Mouse (Mus musculus) midbrain, embryonic 11.5 days (tissue): Measurements from ENCODE around the gene Trim56. TPM values are rescaled to one million over a fixed set of nuclear protein-coding genes. Genes with fewer than 3 reads are reported as not detected.

ENCODE experiments used
- ATAC-seq: fragments of 200-750 bp; cut with Nextera tagmentation; 2 replicates; pipeline ENCODE4 v1.8.0; 2017; ENCODE audit warnings: moderate TSS enrichment, moderate library complexity; ENCODE audit not compliant: low FRiP score
- DNase-seq: peaks from one replicate; pipeline ENCODE4 v3.0.0; 2015; ENCODE audit warnings: low spot score; ENCODE audit errors: missing footprints
- H3K27ac ChIP-seq: fragments of 300-500 bp; sonication (generic); 2 replicates; pipeline ENCODE4 v1.5.1; 2014; ENCODE audit warnings: low read depth, low read length
- H3K27me3 ChIP-seq: fragments of 300-500 bp; sonication (generic); 2 replicates; pipeline ENCODE4 v1.6.1; 2014; ENCODE audit warnings: mild to moderate bottlenecking, low read length, moderate library complexity, mixed read lengths; ENCODE audit not compliant: control insufficient read depth, insufficient read depth
- H3K36me3 ChIP-seq: fragments of 300-500 bp; sonication (generic); 2 replicates; pipeline ENCODE4 v1.6.1; 2014; ENCODE audit warnings: mild to moderate bottlenecking, low read length, moderate library complexity, mixed read lengths; ENCODE audit not compliant: control insufficient read depth, insufficient read depth
- H3K4me1 ChIP-seq: fragments of 300-500 bp; sonication (generic); 2 replicates; pipeline ENCODE4 v1.6.1; 2014; ENCODE audit warnings: low read length; ENCODE audit not compliant: control insufficient read depth, insufficient read depth
- H3K4me2 ChIP-seq: fragments of 300-500 bp; sonication (generic); 2 replicates; pipeline ENCODE4 v1.6.1; 2014; ENCODE audit warnings: mild to moderate bottlenecking, moderate library complexity
- H3K4me3 ChIP-seq: fragments of 300-500 bp; sonication (generic); 2 replicates; pipeline ENCODE4 v1.5.1; 2014; ENCODE audit warnings: low read depth, low read length
- H3K9ac ChIP-seq: fragments of 300-500 bp; sonication (generic); 2 replicates; pipeline ENCODE4 v1.6.1; 2014; ENCODE audit warnings: low read length
- H3K9me3 ChIP-seq: fragments of 300-500 bp; sonication (generic); 2 replicates; pipeline ENCODE4 v1.6.1; 2016; ENCODE audit warnings: low read length; ENCODE audit not compliant: control insufficient read depth
- WGBS: fragments of 180-500 bp; shearing (Covaris S2); extraction: QIAGEN DNeasy Blood & Tissue Kit; methylation state at CpG from one replicate; pipeline ENCODE4 v1.1.7; 2014; 5-methylcytosine and 5-hydroxymethylcytosine counted together
- polyA plus RNA-seq: library from polyadenylated mRNA; unstranded; fragments of >200 nt; fragmentation: Nextera tagmentation; extraction: Ambion mirVana; gene quantifications from 2 replicates; pipeline ENCODE4 v1.2.1, GENCODE M21; 2014

The Trim56 gene
- polyA plus RNA-seq, 1 experiment from 2014 or later = 4.5 TPM

DNA sequence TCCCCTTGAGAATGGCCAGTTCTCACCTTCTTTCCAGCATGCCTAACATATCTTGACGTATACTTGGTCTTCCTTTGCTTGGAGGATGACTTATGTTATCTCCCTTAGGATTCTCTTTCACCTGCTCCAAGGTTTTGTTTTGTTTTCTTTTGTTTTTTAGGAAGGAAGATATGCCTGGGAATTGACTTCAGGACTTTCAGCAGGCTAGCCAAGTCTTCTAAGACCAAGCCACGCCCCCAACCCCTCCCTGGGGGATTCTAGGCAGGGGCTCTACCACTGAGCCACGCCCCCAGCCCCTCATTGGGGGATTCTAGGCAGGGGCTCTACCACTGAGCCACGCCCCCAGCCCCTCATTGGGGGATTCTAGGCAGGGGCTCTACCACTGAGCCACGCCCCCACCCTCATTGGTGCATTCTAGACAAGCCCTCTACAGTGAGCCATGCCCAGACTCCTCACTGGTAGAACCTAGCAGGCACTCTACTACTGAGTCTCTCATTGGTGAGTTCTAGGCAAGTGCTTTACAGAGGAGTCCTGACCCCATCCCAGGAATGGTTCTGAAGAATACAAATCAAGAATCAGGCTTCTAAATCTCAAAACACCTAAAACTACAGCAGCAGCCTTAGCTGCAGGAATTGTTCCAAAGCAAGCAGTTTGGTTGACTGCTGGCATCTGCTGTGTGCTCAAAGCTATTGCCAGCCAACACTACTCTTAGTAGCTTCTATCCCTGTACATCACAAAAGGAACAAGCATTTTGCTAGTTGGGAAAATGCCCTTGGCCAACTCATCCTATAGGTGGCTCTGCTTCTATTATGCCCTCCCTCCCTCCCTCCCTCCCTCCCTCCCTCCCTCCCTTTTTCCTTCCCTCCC, 4.2 kb downstream of the Trim56 start:
- Histone ChIP-seq H3K27me3 (no peaks in the 10 kb centered on the region), H3K4me2 (no peak overlapping the region), H3K9me3 (no peaks in the 10 kb centered on the region), H3K9ac (no peak overlapping the region), H3K36me3 (no peaks in the 10 kb centered on the region), H3K4me1 (peaks cover 4% of the 10 kb centered on the region), H3K4me3 (no peak overlapping the region), H3K27ac (no peak overlapping the region)
- ATAC-seq (no peak), DNase-seq (no peak)
- 81% methylated on average over 5 of the region's 5 CpGs for WGBS

- ATAC-seq = no peak
- WGBS = 95% methylated on average over 12 of the region's 12 CpGs
- Histone ChIP-seq H3K4me2 (no peak overlapping the region), H3K4me3 (no peak overlapping the region), H3K27me3 (no peaks in the 10 kb centered on the region), H3K4me1 (no peaks in the 10 kb centered on the region), H3K27ac (no peak overlapping the region), H3K9me3 (no peaks in the 10 kb centered on the region), H3K9ac (no peak overlapping the region), H3K36me3 (no peaks in the 10 kb centered on the region)
- DNase-seq = peak; percentile 28
These were observed 5.1 kb downstream of the Trim56 start for GRCm38 (mm10) chr5:137110863-137111262.

GRCm38 (mm10) chr5:137109941-137110593, 5.9 kb downstream of the Trim56 start:
- Histone ChIP-seq H3K4me2 (no peak overlapping the region), H3K9me3 (no peaks in the 10 kb centered on the region), H3K9ac (no peak overlapping the region), H3K4me1 (no peaks in the 10 kb centered on the region), H3K36me3 (no peaks in the 10 kb centered on the region), H3K27ac (no peak overlapping the region), H3K27me3 (no peaks in the 10 kb centered on the region), H3K4me3 (no peak overlapping the region)
- ATAC-seq = no peak
- no peak for DNase-seq
- 61% methylated on average over 25 of the region's 25 CpGs for WGBS

DNA sequence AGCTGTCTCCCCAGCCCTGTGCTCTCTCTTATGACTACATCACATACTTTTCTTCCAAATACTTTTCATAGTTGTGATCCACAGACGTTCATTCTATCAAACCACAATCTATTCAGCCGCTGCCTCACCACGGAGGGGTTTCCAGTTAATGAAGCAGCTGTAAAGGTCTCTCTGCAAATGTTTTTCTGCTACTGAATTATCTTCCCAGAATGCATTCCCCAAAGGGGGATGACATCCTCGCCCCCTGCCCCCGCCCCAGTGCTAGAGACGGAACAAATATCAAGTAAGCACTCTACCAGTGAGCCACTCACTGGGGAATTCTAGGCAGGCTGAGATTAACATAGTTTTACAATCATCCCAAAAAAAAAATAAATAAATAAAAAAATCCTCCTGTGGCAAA, 7.9 kb downstream of the Trim56 start:
- Histone ChIP-seq H3K27ac (no peak overlapping the region), H3K36me3 (no peaks in the 10 kb centered on the region), H3K9ac (no peak overlapping the region), H3K4me3 (no peak overlapping the region), H3K4me2 (no peak overlapping the region), H3K9me3 (no peaks in the 10 kb centered on the region), H3K4me1 (no peaks in the 10 kb centered on the region), H3K27me3 (no peaks in the 10 kb centered on the region)
- DNase-seq (no peak), ATAC-seq (no peak)
- 78% methylated on average over 6 of the region's 6 CpGs for whole genome bisulfite sequencing

GRCm38 (mm10) chr5:137107670-137108069, 8.3 kb downstream of the Trim56 start:
- H3K4me2 ChIP-seq = no peak overlapping the region

DNA sequence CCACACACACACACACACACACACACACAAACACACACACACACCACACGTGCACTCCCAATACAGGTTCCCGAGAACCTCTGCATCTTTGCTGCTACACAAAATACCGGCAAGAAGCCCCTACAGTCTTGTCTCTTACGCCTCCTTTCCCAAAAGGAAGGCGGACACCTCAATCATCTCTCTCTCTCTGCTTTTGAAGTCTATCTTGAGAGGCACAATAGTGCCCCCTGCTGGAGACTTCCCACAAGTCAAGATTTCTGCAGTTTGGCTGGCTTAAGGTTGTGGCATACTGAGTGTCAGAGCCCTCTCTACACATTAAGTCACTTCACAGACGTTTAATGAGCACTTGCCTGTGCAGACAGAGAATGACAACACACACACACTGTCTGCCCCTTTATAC, 9.0 kb downstream of the Trim56 start:
- no peaks in the 10 kb centered on the region for H3K9me3 ChIP-seq
- no peaks in the 10 kb centered on the region for H3K27me3 ChIP-seq
- no peak overlapping the region for H3K4me2 ChIP-seq
- H3K27ac ChIP-seq = no peak overlapping the region
- peak; percentile 97 for DNase-seq
- no peak overlapping the region for H3K4me3 ChIP-seq
- H3K9ac ChIP-seq = no peak overlapping the region
- H3K36me3 ChIP-seq = no peaks in the 10 kb centered on the region
- 8% methylated on average over 6 of the region's 6 CpGs for WGBS
- no peaks in the 10 kb centered on the region for H3K4me1 ChIP-seq
- ATAC-seq = 0 out of 2 replicates have a peak, but pooled peaks have one; percentile 38

More at GRCm38 (mm10) chr5:137107670-137108069, 8.3 kb downstream of the Trim56 start:
- Histone ChIP-seq H3K9ac (no peak overlapping the region), H3K27me3 (no peaks in the 10 kb centered on the region), H3K36me3 (no peaks in the 10 kb centered on the region), H3K4me1 (no peaks in the 10 kb centered on the region), H3K27ac (no peak overlapping the region), H3K9me3 (no peaks in the 10 kb centered on the region), H3K4me3 (no peak overlapping the region)
- DNase-seq = peak; percentile 72
- no peak for ATAC-seq
- 86% methylated on average over 8 of the region's 8 CpGs for WGBS

DNA sequence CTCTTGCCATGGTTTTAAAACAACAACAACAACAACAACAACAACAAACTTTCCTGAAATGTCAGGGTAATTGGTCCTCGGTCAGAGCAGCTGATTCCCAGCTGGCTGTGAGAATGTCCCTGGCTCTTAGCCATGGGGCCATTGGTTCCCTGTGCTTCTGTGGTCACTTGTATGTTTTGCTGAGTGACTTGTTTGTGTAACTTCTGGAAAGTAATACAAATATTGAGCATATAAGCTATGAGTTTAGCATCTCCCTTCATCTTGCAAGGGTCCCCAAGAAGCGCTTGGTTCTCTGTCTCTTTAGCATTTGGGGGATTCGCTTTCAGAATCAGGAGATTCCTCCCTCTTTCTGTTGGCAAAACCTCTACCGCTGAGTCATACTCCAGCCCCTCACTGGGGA, 9.6 kb downstream of the Trim56 start:
- 86% methylated on average over 4 of the region's 4 CpGs for WGBS
- Histone ChIP-seq H3K27ac (no peak overlapping the region), H3K36me3 (no peaks in the 10 kb centered on the region), H3K4me1 (no peaks in the 10 kb centered on the region), H3K27me3 (no peaks in the 10 kb centered on the region), H3K9me3 (no peaks in the 10 kb centered on the region), H3K4me2 (no peak overlapping the region), H3K4me3 (no peak overlapping the region), H3K9ac (no peak overlapping the region)
- DNase-seq (peak; percentile 72), ATAC-seq (no peak)

DNA sequence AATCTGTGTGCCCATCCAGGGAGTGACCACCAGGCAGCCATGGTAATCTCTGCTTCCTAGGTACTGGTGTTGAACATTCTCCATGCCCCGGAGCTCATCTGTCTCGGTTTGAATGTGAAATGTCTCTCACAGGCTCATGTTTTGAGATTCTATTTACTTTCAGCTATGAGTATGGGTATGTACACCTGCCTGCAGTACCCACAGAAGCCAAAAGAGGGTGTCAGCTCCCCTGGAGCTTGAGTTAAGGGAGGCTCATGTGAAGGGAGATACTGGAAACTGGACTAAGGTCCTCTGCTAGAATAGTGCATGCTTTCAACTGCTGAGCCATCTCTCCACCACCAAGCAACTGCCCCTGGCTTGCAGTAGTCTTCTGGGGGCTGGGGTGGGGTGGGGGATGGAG, 12.0 kb downstream of the Trim56 start:
- WGBS = 90% methylated on average over 2 of the region's 2 CpGs
- H3K4me3 ChIP-seq = no peak overlapping the region
- DNase-seq = peak; percentile 31

More for the DNA sequence above, 12.0 kb downstream of the Trim56 start:
- H3K4me2 ChIP-seq = no peak overlapping the region
- no peak for ATAC-seq
- H3K27ac ChIP-seq = no peak overlapping the region
- no peak overlapping the region for H3K9ac ChIP-seq
- H3K36me3 ChIP-seq = no peaks in the 10 kb centered on the region
- no peaks in the 10 kb centered on the region for H3K9me3 ChIP-seq
- no peaks in the 10 kb centered on the region for H3K4me1 ChIP-seq
- H3K27me3 ChIP-seq = no peaks in the 10 kb centered on the region
